Mouse (Mus musculus): Measurements from ENCODE around the gene Pimreg. TPM values are rescaled to one million over a fixed set of nuclear protein-coding genes. Genes with fewer than 3 reads are reported as not detected.

The Pimreg gene
- polyA plus RNA-seq, 1 experiment from 2014 or later, result 16.2 TPM

DNA sequence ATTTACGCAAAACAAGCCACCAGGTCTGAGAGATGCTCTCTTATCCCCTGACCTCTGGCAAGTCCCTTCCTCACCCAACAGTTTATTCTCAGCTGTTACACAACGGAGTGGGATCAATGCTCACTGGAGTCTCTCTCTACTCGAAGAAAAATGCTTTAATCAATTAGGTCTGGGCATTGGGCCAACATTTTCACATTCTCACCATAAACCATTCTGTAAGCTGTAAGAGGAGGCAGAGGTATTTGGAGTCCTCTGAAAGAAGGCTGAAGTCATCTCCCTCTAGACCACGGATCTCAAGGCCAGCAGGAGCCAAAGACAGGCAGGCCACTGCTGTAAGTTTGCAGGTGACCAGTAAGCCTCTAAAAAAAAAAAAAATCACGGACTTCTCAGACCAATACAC is 31.5 kb upstream of the Pimreg start:
- no peaks in the 10 kb centered on the region for H3K9me3 ChIP-seq (replicated peaks; ENCODE audit: control insufficient read depth, low read length)
- H3K36me3 ChIP-seq (ENCODE audit: control insufficient read depth, insufficient read depth), result no peaks in the 10 kb centered on the region
- H3K9ac ChIP-seq (ENCODE audit: low read depth, low read length), result no peak overlapping the region
- no peaks in the 10 kb centered on the region for H3K27me3 ChIP-seq (ENCODE audit: control insufficient read depth, insufficient read depth, low read depth, low read length)
- WGBS (ENCODE audit: insufficient replicate concordance), result 41% methylated on average over 5 of the region's 5 CpGs
- H3K4me2 ChIP-seq (ENCODE audit: low read depth, low read length), result no peak overlapping the region
- H3K4me1 ChIP-seq (ENCODE audit: control insufficient read depth, low read depth, low read length), result no peaks in the 10 kb centered on the region; the same call in 1 of the 2 replicates
- no peak overlapping the region for H3K27ac ChIP-seq (ENCODE audit: low read length)
- no peak for ATAC-seq (ENCODE audit: low read depth)
- no peak overlapping the region for H3K4me3 ChIP-seq (ENCODE audit: low read depth, low read length)

- no peak overlapping the region for H3K27ac ChIP-seq (ENCODE audit: low read length)
- 37% methylated on average over 9 of the region's 9 CpGs for WGBS (ENCODE audit: insufficient replicate concordance)
- ATAC-seq (ENCODE audit: low read depth), result no peak
Observed at GRCm38 (mm10) chr11:72010940-72011722, 30.7 kb upstream of the Pimreg start.

GRCm38 (mm10) chr11:72011955-72012354 is 29.9 kb upstream of the Pimreg start:
- no peaks in the 10 kb centered on the region for H3K27me3 ChIP-seq (ENCODE audit: control insufficient read depth, insufficient read depth, low read depth, low read length)
- H3K4me1 ChIP-seq (ENCODE audit: control insufficient read depth, low read depth, low read length), result no peaks in the 10 kb centered on the region; the same call in 1 of the 2 replicates
- H3K4me3 ChIP-seq (ENCODE audit: low read depth, low read length), result no peak overlapping the region
- no peaks in the 10 kb centered on the region for H3K36me3 ChIP-seq (ENCODE audit: control insufficient read depth, insufficient read depth)
- 67% methylated on average over 1 of the region's 1 CpGs for WGBS (ENCODE audit: insufficient replicate concordance)
- no peaks in the 10 kb centered on the region for H3K9me3 ChIP-seq (replicated peaks; ENCODE audit: control insufficient read depth, low read length)
- ATAC-seq (ENCODE audit: low read depth), result no peak
- H3K9ac ChIP-seq (ENCODE audit: low read depth, low read length), result no peak overlapping the region
- no peak overlapping the region for H3K27ac ChIP-seq (ENCODE audit: low read length)
- H3K4me2 ChIP-seq (ENCODE audit: low read depth, low read length), result no peak overlapping the region

More at GRCm38 (mm10) chr11:72010940-72011722, 30.7 kb upstream of the Pimreg start:
- H3K27me3 ChIP-seq (ENCODE audit: control insufficient read depth, insufficient read depth, low read depth, low read length), result no peaks in the 10 kb centered on the region
- no peaks in the 10 kb centered on the region; the same call in 1 of the 2 replicates for H3K4me1 ChIP-seq (ENCODE audit: control insufficient read depth, low read depth, low read length)
- H3K4me2 ChIP-seq (ENCODE audit: low read depth, low read length), result no peak overlapping the region
- no peaks in the 10 kb centered on the region for H3K36me3 ChIP-seq (ENCODE audit: control insufficient read depth, insufficient read depth)
- no peak overlapping the region for H3K4me3 ChIP-seq (ENCODE audit: low read depth, low read length)
- H3K9me3 ChIP-seq (replicated peaks; ENCODE audit: control insufficient read depth, low read length), result no peaks in the 10 kb centered on the region
- no peak overlapping the region for H3K9ac ChIP-seq (ENCODE audit: low read depth, low read length)

- H3K9ac ChIP-seq (ENCODE audit: low read depth, low read length), result no peak overlapping the region
- no peak overlapping the region for H3K27ac ChIP-seq (ENCODE audit: low read length)
- H3K4me1 ChIP-seq (ENCODE audit: control insufficient read depth, low read depth, low read length), result no peaks in the 10 kb centered on the region; the same call in 1 of the 2 replicates
- H3K4me3 ChIP-seq (ENCODE audit: low read depth, low read length), result no peak overlapping the region
- H3K4me2 ChIP-seq (ENCODE audit: low read depth, low read length), result no peak overlapping the region
- no peaks in the 10 kb centered on the region for H3K36me3 ChIP-seq (ENCODE audit: control insufficient read depth, insufficient read depth)
- ATAC-seq (ENCODE audit: low read depth), result no peak
- 64% methylated on average over 4 of the region's 4 CpGs for WGBS (ENCODE audit: insufficient replicate concordance)
- no peaks in the 10 kb centered on the region for H3K27me3 ChIP-seq (ENCODE audit: control insufficient read depth, insufficient read depth, low read depth, low read length)
- H3K9me3 ChIP-seq (replicated peaks; ENCODE audit: control insufficient read depth, low read length), result no peaks in the 10 kb centered on the region
Observed at GRCm38 (mm10) chr11:72014674-72015073, 27.2 kb upstream of the Pimreg start.

DNA sequence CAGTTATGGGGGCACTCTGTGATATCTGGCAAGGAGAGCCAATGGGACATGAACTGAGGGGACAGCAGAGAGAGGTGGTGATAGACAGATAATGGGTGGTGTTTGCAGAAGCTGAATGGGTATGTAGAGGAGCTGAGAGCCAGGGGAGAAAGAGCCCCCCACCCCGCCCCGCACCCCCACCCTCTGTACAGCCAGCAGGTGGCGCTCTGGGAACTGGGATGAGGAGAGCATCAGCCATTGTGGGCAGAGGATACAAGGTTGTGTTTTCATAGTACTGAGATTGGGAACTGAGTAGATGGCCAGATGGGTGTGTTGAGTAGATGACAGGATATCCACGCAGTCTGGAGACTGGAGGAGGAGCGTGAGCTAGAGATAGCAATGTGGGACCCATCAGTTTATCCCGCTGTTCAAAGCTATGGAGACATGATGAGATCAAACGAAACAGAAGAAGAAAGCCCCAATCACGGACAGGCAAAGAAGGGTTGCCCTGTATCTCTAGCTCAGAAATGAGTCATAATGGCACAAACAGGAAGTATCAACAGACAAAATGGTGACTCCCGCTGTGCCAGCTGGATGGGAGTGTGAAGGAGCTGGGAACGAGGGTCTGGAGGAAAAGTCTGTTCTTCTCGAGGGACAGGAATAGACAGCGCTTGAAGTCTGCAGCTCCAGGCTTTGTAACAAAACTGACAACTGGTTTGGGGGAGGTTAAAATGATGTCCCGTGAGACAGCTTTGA is 25.1 kb upstream of the Pimreg start:
- Histone ChIP-seq H3K27me3 (ENCODE audit: control insufficient read depth, insufficient read depth, low read depth, low read length) (no peaks in the 10 kb centered on the region), H3K27ac (ENCODE audit: low read length) (no peak overlapping the region), H3K4me3 (ENCODE audit: low read depth, low read length) (no peak overlapping the region), H3K9me3 (replicated peaks; ENCODE audit: control insufficient read depth, low read length) (no peaks in the 10 kb centered on the region), H3K9ac (ENCODE audit: low read depth, low read length) (no peak overlapping the region), H3K36me3 (ENCODE audit: control insufficient read depth, insufficient read depth) (no peaks in the 10 kb centered on the region), H3K4me1 (ENCODE audit: control insufficient read depth, low read depth, low read length) (no peaks in the 10 kb centered on the region), H3K4me2 (ENCODE audit: low read depth, low read length) (no peak overlapping the region)
- ATAC-seq (ENCODE audit: low read depth), result no peak
- 61% methylated on average over 13 of the region's 13 CpGs for WGBS (ENCODE audit: insufficient replicate concordance)

DNA sequence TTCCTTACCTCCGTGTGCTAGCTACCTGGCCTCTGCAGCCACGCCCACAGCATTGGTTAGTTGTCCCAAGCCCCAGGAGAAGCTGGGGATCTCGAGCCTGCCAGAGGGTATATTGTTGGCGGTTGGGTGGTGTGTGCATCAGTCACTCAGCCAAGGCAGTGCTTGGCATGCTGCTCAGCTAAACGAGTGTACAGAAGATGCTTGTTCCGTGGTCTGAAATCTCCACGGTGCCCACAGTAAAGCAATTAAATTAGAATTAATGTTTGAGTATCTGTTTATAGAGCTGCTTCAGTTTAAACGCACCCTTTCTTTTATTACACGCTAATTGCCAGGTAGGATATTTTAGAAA is 24.6 kb upstream of the Pimreg start:
- ATAC-seq (ENCODE audit: low read depth), result no peak
- Histone ChIP-seq H3K36me3 (ENCODE audit: control insufficient read depth, insufficient read depth) (no peaks in the 10 kb centered on the region), H3K4me1 (ENCODE audit: control insufficient read depth, low read depth, low read length) (no peaks in the 10 kb centered on the region), H3K9ac (ENCODE audit: low read depth, low read length) (no peak overlapping the region), H3K4me2 (ENCODE audit: low read depth, low read length) (no peak overlapping the region), H3K27ac (ENCODE audit: low read length) (no peak overlapping the region), H3K27me3 (ENCODE audit: control insufficient read depth, insufficient read depth, low read depth, low read length) (no peaks in the 10 kb centered on the region), H3K4me3 (ENCODE audit: low read depth, low read length) (no peak overlapping the region), H3K9me3 (replicated peaks; ENCODE audit: control insufficient read depth, low read length) (no peaks in the 10 kb centered on the region)
- WGBS (ENCODE audit: insufficient replicate concordance), result 61% methylated on average over 9 of the region's 9 CpGs

DNA sequence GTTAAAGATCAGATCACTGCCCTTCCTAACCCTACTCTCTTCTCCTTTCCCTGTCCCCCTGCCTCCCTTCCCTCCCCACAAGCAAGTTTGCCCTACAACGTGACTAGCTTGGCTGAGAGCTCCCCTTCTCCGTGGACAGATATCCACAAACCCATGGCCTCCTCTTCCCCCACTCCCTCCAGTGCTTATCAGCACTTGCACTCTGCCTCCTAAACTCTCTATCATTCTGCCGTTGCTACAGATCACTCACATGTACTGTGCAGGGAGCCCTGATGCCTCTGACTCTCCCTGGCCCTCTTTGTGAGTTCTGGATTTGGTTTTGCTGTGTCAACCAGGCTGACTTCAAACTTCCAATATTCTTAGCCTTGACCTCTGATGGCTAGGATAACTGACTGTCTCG is 20.8 kb upstream of the Pimreg start:
- ATAC-seq (ENCODE audit: low read depth), result peak; percentile 64; the same call in 1 of the 2 replicates
- no peaks in the 10 kb centered on the region for H3K36me3 ChIP-seq (ENCODE audit: control insufficient read depth, insufficient read depth)
- 21% methylated on average over 4 of the region's 4 CpGs for WGBS (ENCODE audit: insufficient replicate concordance)
- H3K27ac ChIP-seq (ENCODE audit: low read length), result no peak overlapping the region
- H3K27me3 ChIP-seq (ENCODE audit: control insufficient read depth, insufficient read depth, low read depth, low read length), result no peaks in the 10 kb centered on the region
- no peaks in the 10 kb centered on the region for H3K4me1 ChIP-seq (ENCODE audit: control insufficient read depth, low read depth, low read length)
- no peaks in the 10 kb centered on the region for H3K9me3 ChIP-seq (replicated peaks; ENCODE audit: control insufficient read depth, low read length)
- no peak overlapping the region for H3K9ac ChIP-seq (ENCODE audit: low read depth, low read length)
- no peak overlapping the region for H3K4me2 ChIP-seq (ENCODE audit: low read depth, low read length)
- H3K4me3 ChIP-seq (ENCODE audit: low read depth, low read length), result no peak overlapping the region

DNA sequence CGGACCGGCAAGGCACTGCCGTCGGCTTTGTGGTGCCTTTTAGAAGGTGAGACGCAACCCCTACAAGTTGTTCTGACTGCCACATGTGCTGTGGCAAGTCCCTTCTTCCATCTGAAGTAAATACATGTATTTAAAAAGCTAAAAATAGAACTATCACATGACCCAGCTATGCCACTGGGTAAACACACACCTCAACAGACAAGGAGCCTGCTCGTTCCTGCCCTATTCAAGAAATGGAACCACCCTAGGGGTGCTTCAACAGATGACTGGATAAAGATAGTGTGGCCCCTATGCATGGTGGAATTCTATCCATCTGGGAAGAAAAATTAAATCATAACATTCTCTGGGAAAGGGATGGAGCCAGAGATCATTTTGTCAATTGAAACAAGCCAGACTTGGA is 19.0 kb upstream of the Pimreg start:
- no peak overlapping the region for H3K27ac ChIP-seq (ENCODE audit: low read length)
- no peak for ATAC-seq (ENCODE audit: low read depth)
- H3K9ac ChIP-seq (ENCODE audit: low read depth, low read length), result no peak overlapping the region
- no peak overlapping the region for H3K4me3 ChIP-seq (ENCODE audit: low read depth, low read length)
- no peaks in the 10 kb centered on the region for H3K36me3 ChIP-seq (ENCODE audit: control insufficient read depth, insufficient read depth)
- no peaks in the 10 kb centered on the region for H3K4me1 ChIP-seq (ENCODE audit: control insufficient read depth, low read depth, low read length)
- 75% methylated on average over 6 of the region's 6 CpGs for WGBS (ENCODE audit: insufficient replicate concordance)
- no peaks in the 10 kb centered on the region for H3K27me3 ChIP-seq (ENCODE audit: control insufficient read depth, insufficient read depth, low read depth, low read length)
- H3K4me2 ChIP-seq (ENCODE audit: low read depth, low read length), result no peak overlapping the region
- H3K9me3 ChIP-seq (replicated peaks; ENCODE audit: control insufficient read depth, low read length), result no peaks in the 10 kb centered on the region

- H3K4me1 ChIP-seq (ENCODE audit: control insufficient read depth, low read depth, low read length), result no peaks in the 10 kb centered on the region
- ATAC-seq (ENCODE audit: low read depth), result no peak
- no peaks in the 10 kb centered on the region for H3K36me3 ChIP-seq (ENCODE audit: control insufficient read depth, insufficient read depth)
- 28% methylated on average over 9 of the region's 10 CpGs for WGBS (ENCODE audit: insufficient replicate concordance)
- H3K9me3 ChIP-seq (replicated peaks; ENCODE audit: control insufficient read depth, low read length), result no peaks in the 10 kb centered on the region
- H3K9ac ChIP-seq (ENCODE audit: low read depth, low read length), result no peak overlapping the region
- no peak overlapping the region for H3K4me3 ChIP-seq (ENCODE audit: low read depth, low read length)
- no peak overlapping the region for H3K4me2 ChIP-seq (ENCODE audit: low read depth, low read length)
- no peak overlapping the region for H3K27ac ChIP-seq (ENCODE audit: low read length)
- no peaks in the 10 kb centered on the region for H3K27me3 ChIP-seq (ENCODE audit: control insufficient read depth, insufficient read depth, low read depth, low read length)
Observed at GRCm38 (mm10) chr11:72023581-72023980, 18.3 kb upstream of the Pimreg start.
